Mouse (Mus musculus) heart, embryonic 13.5 days (tissue): ENCODE data around the gene Ceacam16. TPM values are rescaled to one million over a fixed set of nuclear protein-coding genes. Genes with fewer than 3 reads are reported as not detected.

Experiments
- ATAC-seq: fragments of 200-750 bp; cut with Nextera tagmentation; 2 replicates; pipeline ENCODE4 v1.8.0; 2017; ENCODE audit warnings: moderate TSS enrichment; ENCODE audit not compliant: insufficient number of reproducible peaks, low FRiP score, low TSS enrichment; ENCODE audit errors: extremely low read depth
- H3K27ac ChIP-seq: fragments of 300-500 bp; sonication (generic); replicated peaks from 2 replicates; pipeline ENCODE4 v1.5.1; 2015; ENCODE audit warnings: moderate library complexity, mild to moderate bottlenecking, inconsistent platforms
- H3K27me3 ChIP-seq: fragments of 300-500 bp; sonication (generic); replicated peaks from 2 replicates; pipeline ENCODE4 v1.6.1; 2015; ENCODE audit warnings: mild to moderate bottlenecking, inconsistent platforms
- H3K36me3 ChIP-seq: fragments of 300-500 bp; sonication (generic); 2 replicates; pipeline ENCODE4 v1.6.1; 2015; ENCODE audit warnings: mild to moderate bottlenecking, inconsistent platforms
- H3K4me1 ChIP-seq: fragments of 300-500 bp; sonication (generic); 2 replicates; pipeline ENCODE4 v1.6.1; 2015; ENCODE audit warnings: inconsistent platforms
- H3K4me2 ChIP-seq: fragments of 300-500 bp; sonication (generic); 2 replicates; pipeline ENCODE4 v1.6.1; 2015; ENCODE audit warnings: inconsistent platforms, mild to moderate bottlenecking, moderate library complexity
- H3K4me3 ChIP-seq: fragments of 300-500 bp; sonication (generic); 2 replicates; pipeline ENCODE4 v1.5.1; 2015; ENCODE audit warnings: moderate library complexity, mild to moderate bottlenecking, inconsistent platforms
- H3K9ac ChIP-seq: fragments of 300-500 bp; sonication (generic); 2 replicates; pipeline ENCODE4 v1.6.1; 2015; ENCODE audit warnings: inconsistent platforms, mild to moderate bottlenecking, moderate library complexity
- H3K9me3 ChIP-seq: fragments of 300-500 bp; sonication (generic); 2 replicates; pipeline ENCODE4 v1.6.1; 2016; ENCODE audit warnings: inconsistent platforms
- WGBS: fragments of 180-500 bp; shearing (Covaris S2); methylation state at CpG from one replicate; pipeline ENCODE4 v1.1.7; 2015; ENCODE audit warnings: mixed read lengths; 5-methylcytosine and 5-hydroxymethylcytosine counted together
- polyA plus RNA-seq: library from polyadenylated mRNA; unstranded; fragments of >200 nt; fragmentation: Nextera tagmentation; extraction: Ambion mirVana; gene quantifications from 2 replicates; pipeline ENCODE4 v1.2.1, GENCODE M21; 2015

Ceacam16 gene
- polyA plus RNA-seq, 1 experiment from 2014 or later: 0.13 TPM

DNA sequence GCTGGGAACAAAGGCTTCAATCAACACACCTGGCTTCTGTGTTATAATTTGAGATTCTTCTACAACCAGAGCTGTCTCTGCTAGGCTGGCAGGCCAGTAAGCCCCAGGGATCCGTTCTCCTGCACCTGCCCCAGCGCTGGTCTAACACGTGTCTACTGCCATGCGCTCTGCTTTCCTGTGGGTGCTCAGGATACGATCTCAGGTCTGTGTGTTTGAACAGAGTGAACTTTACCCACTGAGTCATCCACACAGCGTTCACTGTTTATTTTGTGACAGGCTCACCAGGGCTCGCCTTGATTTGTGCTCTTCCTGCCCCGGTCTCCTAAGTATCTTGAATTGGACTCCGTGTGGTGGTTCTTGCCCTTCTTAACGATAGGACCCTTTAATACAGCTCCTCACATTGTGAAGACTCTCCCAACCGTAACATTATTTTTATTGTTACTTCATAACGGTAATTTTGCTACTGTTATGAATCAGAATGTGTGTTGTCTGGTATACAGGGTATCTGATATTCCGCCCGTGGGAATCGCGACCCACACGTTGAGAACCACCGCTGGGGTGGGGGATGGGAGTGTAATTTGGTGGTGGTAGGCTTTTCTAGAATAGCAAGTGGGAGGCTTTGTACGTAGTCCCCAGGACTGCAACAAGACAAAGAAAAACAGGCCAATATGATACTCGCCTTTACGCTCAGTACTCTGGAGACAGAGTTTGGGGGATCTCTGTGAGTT lies 19.2 kb downstream of the Ceacam16 start:
- Histone ChIP-seq H3K4me1 (0 out of 2 replicates have a peak, but pooled peaks cover 5% of the 10 kb centered on the region), H3K4me2 (no peak overlapping the region), H3K9ac (no peak overlapping the region), H3K27ac (no peak overlapping the region), H3K4me3 (no peak overlapping the region), H3K27me3 (peaks cover 47% of the 10 kb centered on the region), H3K36me3 (no peaks in the 10 kb centered on the region), H3K9me3 (no peaks in the 10 kb centered on the region)
- WGBS: 77% methylated on average over 21 of the region's 21 CpGs
- ATAC-seq: no peak

DNA sequence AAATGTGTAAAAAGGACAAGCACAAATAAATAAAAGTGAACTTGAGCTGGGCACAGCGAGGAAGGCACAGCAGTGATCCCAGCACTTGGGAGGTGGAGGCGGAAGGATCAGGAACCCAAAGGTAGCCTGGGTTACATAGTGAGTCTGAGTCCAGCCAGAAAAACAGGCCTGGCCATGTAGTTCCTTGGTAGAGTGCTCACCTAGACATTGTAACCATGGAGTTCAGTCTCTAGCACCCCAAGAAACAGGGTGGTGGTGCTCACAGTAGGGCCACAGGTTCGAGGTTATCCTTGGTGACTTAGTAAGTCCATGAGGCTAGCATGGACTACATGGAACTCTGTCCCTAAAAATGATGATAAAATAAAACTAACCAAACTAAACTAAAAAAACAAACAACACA lies 20.2 kb downstream of the Ceacam16 start:
- WGBS: 72% methylated on average over 3 of the region's 3 CpGs
- H3K27ac ChIP-seq: no peak overlapping the region
- H3K4me1 ChIP-seq: 0 out of 2 replicates have a peak, but pooled peaks cover 5% of the 10 kb centered on the region
- H3K4me3 ChIP-seq: no peak overlapping the region
- H3K4me2 ChIP-seq: no peak overlapping the region
- no peak for ATAC-seq
- H3K36me3 ChIP-seq: no peaks in the 10 kb centered on the region
- no peak overlapping the region for H3K9ac ChIP-seq
- H3K27me3 ChIP-seq: peaks cover 44% of the 10 kb centered on the region
- no peaks in the 10 kb centered on the region for H3K9me3 ChIP-seq

DNA sequence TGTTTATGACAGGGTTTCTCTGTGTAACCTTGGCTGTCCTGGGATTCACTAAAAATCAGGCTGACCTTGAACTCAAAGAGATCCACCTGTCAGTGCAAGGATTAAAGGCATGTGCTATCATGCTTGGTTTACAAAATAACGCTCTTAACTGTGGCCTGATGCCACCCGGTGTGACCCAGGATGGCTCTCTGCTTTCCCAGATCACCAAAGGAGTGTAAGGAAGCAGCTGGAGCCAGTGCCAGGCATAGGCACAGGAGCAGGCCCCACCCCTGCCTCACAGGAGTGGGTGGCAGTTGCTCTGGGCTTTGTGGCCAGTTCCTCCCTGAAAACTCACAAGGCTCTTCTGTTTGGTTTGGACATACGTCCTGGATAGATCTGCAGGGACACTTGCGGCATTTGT lies 20.7 kb downstream of the Ceacam16 start:
- Histone ChIP-seq H3K4me3 (no peak overlapping the region), H3K27ac (no peak overlapping the region), H3K27me3 (peaks cover 38% of the 10 kb centered on the region), H3K9me3 (no peaks in the 10 kb centered on the region), H3K9ac (no peak overlapping the region), H3K4me2 (no peak overlapping the region), H3K4me1 (0 out of 2 replicates have a peak, but pooled peaks cover 5% of the 10 kb centered on the region), H3K36me3 (no peaks in the 10 kb centered on the region)
- WGBS: 69% methylated on average over 4 of the region's 4 CpGs
- no peak for ATAC-seq

DNA sequence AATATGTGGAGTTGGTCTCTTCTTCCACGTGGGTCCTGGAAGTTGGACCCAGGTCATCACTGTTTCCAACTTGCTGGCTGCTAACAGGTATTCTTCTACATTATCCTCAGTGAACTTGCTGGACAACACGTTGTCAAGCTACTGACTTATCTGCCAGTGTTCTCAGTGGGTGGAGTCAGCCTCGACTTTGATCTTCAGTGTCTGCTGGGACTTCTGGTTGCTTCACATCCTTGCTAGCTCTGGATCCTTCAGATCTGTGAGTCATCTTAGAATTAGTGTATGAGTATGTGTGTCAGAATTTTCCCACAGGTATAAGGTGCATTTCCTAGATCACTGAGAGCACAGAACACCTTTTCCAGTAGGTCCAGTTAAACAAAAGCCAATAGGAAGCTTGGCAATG lies 24.3 kb downstream of the Ceacam16 start:
- Histone ChIP-seq H3K4me3 (no peak overlapping the region), H3K27ac (no peak overlapping the region), H3K4me1 (no peaks in the 10 kb centered on the region), H3K27me3 (peaks cover 12% of the 10 kb centered on the region), H3K36me3 (no peaks in the 10 kb centered on the region), H3K9ac (no peak overlapping the region), H3K9me3 (no peaks in the 10 kb centered on the region), H3K4me2 (no peak overlapping the region)
- WGBS: 47% methylated on average over 3 of the region's 3 CpGs
- ATAC-seq: no peak

- ATAC-seq: no peak
- Histone ChIP-seq H3K9me3 (0 out of 2 replicates have a peak, but pooled peaks cover 2% of the 10 kb centered on the region), H3K9ac (no peak overlapping the region), H3K36me3 (no peaks in the 10 kb centered on the region), H3K27me3 (peaks cover 9% of the 10 kb centered on the region; the same call in 1 of the 2 replicates), H3K4me1 (peaks cover 13% of the 10 kb centered on the region), H3K4me3 (no peak overlapping the region), H3K4me2 (no peak overlapping the region), H3K27ac (no peak overlapping the region)
- 56% methylated on average over 3 of the region's 3 CpGs for WGBS
These were observed 27.0 kb downstream of the Ceacam16 start for GRCm38 (mm10) chr7:19834055-19834454.

DNA sequence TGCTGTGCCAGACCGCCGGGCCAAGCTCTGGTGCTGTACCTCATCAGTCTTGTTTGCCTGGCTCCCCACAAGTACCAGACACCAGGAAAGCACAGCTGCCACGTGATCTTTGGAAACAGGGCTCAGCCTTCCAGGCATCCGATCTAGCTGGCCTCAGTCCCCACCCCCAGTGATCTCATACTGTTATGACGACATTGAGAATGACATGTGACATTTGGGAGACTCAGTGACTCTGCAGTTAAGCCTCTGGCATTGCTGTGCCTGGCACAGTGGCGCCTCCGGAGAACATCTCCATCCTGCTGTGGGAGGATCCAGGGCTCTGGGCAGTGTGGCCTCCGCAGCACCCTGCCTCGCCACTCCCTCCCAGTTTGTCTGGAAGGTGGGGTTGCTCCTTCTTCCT lies 29.3 kb downstream of the Ceacam16 start:
- H3K36me3 ChIP-seq: no peaks in the 10 kb centered on the region
- no peak overlapping the region for H3K27ac ChIP-seq
- 0 out of 2 replicates have a peak, but pooled peaks cover 2% of the 10 kb centered on the region for H3K9me3 ChIP-seq
- no peak overlapping the region for H3K4me2 ChIP-seq
- WGBS: 46% methylated on average over 9 of the region's 9 CpGs
- ATAC-seq: no peak
- peaks cover 17% of the 10 kb centered on the region; the same call in 1 of the 2 replicates for H3K27me3 ChIP-seq
- peaks cover 13% of the 10 kb centered on the region for H3K4me1 ChIP-seq
- no peak overlapping the region for H3K4me3 ChIP-seq
- no peak overlapping the region for H3K9ac ChIP-seq

DNA sequence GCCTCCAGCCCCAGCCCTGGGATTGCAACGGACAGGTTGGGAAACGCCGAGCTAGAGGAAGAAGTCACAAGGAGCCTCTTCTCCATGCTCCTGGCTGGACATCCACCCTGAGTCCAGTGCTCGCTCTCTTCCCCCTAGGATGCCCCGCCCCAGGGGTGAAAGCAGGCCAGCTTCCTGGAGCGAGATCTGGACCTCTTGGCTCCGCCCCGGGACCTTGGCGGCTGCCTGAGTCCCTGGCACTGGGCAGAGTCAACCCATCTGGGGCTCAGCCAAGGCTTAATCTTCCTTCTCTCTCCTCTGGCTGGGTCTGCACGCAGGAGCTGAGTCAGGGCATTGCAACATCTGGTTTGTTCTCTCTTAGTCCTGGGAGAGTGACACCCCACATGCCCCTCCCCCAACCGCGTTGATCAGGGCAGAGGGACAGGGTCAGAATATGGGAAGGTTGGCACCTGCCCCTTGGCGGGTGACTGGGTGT lies 30.4 kb downstream of the Ceacam16 start:
- H3K27me3 ChIP-seq: peaks cover 18% of the 10 kb centered on the region; the same call in 1 of the 2 replicates
- H3K4me2 ChIP-seq: peak overlapping the region; percentile 33
- H3K36me3 ChIP-seq: no peaks in the 10 kb centered on the region
- ATAC-seq: peak; percentile 62; the same call in 1 of the 2 replicates
- no peak overlapping the region for H3K27ac ChIP-seq
- H3K4me1 ChIP-seq: peaks cover 13% of the 10 kb centered on the region
- WGBS: 26% methylated on average over 13 of the region's 13 CpGs
- peak overlapping the region; percentile 59; the same call in 1 of the 2 replicates for H3K9ac ChIP-seq
- H3K4me3 ChIP-seq: no peak overlapping the region
- 0 out of 2 replicates have a peak, but pooled peaks cover 2% of the 10 kb centered on the region for H3K9me3 ChIP-seq

- WGBS: 71% methylated on average over 3 of the region's 3 CpGs
- Histone ChIP-seq H3K36me3 (no peaks in the 10 kb centered on the region), H3K4me1 (peaks cover 14% of the 10 kb centered on the region), H3K9ac (no peak overlapping the region), H3K27me3 (peaks cover 18% of the 10 kb centered on the region; the same call in 1 of the 2 replicates), H3K4me3 (no peak overlapping the region), H3K27ac (no peak overlapping the region), H3K9me3 (0 out of 2 replicates have a peak, but pooled peaks cover 2% of the 10 kb centered on the region), H3K4me2 (no peak overlapping the region)
- no peak for ATAC-seq
These were observed 31.4 kb downstream of the Ceacam16 start for GRCm38 (mm10) chr7:19829694-19830093.

- H3K27me3 ChIP-seq: peaks cover 28% of the 10 kb centered on the region
- peaks cover 42% of the 10 kb centered on the region for H3K4me1 ChIP-seq
- H3K4me3 ChIP-seq: no peak overlapping the region
- WGBS: 41% methylated on average over 6 of the region's 6 CpGs
- no peaks in the 10 kb centered on the region for H3K36me3 ChIP-seq
- H3K9me3 ChIP-seq: 0 out of 2 replicates have a peak, but pooled peaks cover 2% of the 10 kb centered on the region
- ATAC-seq: no peak
- H3K4me2 ChIP-seq: no peak overlapping the region
- H3K9ac ChIP-seq: no peak overlapping the region
- H3K27ac ChIP-seq: no peak overlapping the region
These were observed 34.3 kb downstream of the Ceacam16 start for GRCm38 (mm10) chr7:19826756-19827155.

GRCm38 (mm10) chr7:19824182-19824973 lies 36.7 kb downstream of the Ceacam16 start:
- Histone ChIP-seq H3K4me2 (peak overlapping the region; percentile 83), H3K4me3 (0 out of 2 replicates have a peak overlapping the region, but pooled peaks have one; percentile 0), H3K27me3 (peaks cover 40% of the 10 kb centered on the region), H3K4me1 (peaks cover 29% of the 10 kb centered on the region), H3K9me3 (0 out of 2 replicates have a peak, but pooled peaks cover under 1% of the 10 kb centered on the region), H3K27ac (peak overlapping the region; percentile 76), H3K9ac (0 out of 2 replicates have a peak overlapping the region, but pooled peaks have one; percentile 33), H3K36me3 (no peaks in the 10 kb centered on the region)
- WGBS: 23% methylated on average over 26 of the region's 26 CpGs
- peak; percentile 37; the same call in 1 of the 2 replicates for ATAC-seq
